16 mouse cellular contexts compared by ENCODE assay signal in the genomic region with DNA sequence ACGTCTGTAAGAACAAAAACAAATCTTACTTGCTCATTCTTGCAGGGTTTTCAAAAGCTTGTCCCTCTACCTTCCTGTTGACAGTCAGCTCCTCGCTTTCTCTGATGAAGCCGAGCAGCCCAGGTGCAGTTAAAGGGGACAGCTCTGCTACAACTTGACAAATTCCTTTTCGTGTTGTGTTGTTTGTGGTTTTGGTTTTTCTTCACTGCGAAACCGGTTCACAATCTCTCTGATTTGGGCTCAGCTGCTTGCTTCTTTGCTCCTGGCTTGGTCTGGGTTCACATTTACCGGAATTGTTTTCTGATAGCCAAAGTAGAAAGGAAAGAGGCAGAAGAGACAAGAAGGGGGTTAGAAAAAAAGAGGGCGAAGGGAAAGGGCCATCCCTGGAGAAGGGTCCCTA. TPM values are rescaled to one million over a fixed set of nuclear protein-coding genes. Genes with fewer than 3 reads are reported as not detected.
DNase-seq lines count a peak whose midpoint lies in the region; ATAC-seq and TF ChIP-seq lines count a peak whose summit lies in the region.
"Had no signal": no experiment of that assay in that cellular context is flagged by ENCODE, and none has a peak within 500 bp of the region (broad histone marks: within the 10 kb centered on the region; RNA-seq: fewer than 3 reads in every experiment).

No protein-coding gene starts in this region.

- H3K4me2 ChIP-seq in forebrain, postnatal 0 days (ENCODE audit: low read depth) = no peak overlapping the region; the same call in 1 of the 2 replicates
- H3K4me2 ChIP-seq in midbrain, embryonic 12.5 days (replicated peaks) = peak overlapping the region; percentile 78
- H3K4me2 ChIP-seq: embryonic facial prominence, embryonic 12.5 days; liver, embryonic 15.5 days had no signal

- H3K4me3 ChIP-seq in E14TG2a.4 (replicated peaks; ENCODE audit: low read length) = peak overlapping the region; percentile 79
- peak overlapping the region; percentile 37; the same call in 1 of the 2 replicates for H3K4me3 ChIP-seq in forebrain, postnatal 0 days (ENCODE audit: low read depth, low read length)
- peak overlapping the region; percentile 50 for H3K4me3 ChIP-seq in midbrain, embryonic 12.5 days
- H3K4me3 ChIP-seq: liver, embryonic 15.5 days had no signal

- TF ChIP-seq CTCF in E14TG2a.4 (conservative IDR thresholded peaks at IDR 0.05; ENCODE audit: low read length) = no peak
- no peak for TF ChIP-seq CTCF in forebrain, postnatal 0 days (IDR thresholded peaks at IDR 0.05; ENCODE audit: low read depth)

- peaks cover 53% of the 10 kb centered on the region for H3K4me1 ChIP-seq in E14TG2a.4 (replicated peaks; ENCODE audit: low read depth, low read length)
- H3K4me1 ChIP-seq in forebrain, postnatal 0 days (ENCODE audit: insufficient read depth) = peaks cover 4% of the 10 kb centered on the region; the same call in 1 of the 2 replicates
- H3K4me1 ChIP-seq in midbrain, embryonic 12.5 days = peaks cover 35% of the 10 kb centered on the region
- H3K4me1 ChIP-seq: liver, embryonic 15.5 days had no signal

- no peaks in the 10 kb centered on the region for H3K9me3 ChIP-seq in E14TG2a.4 (ENCODE audit: low read length)
- no peaks in the 10 kb centered on the region for H3K9me3 ChIP-seq in forebrain, postnatal 0 days (ENCODE audit: low read length)
- H3K9me3 ChIP-seq in midbrain, embryonic 12.5 days = no peaks in the 10 kb centered on the region
- H3K9me3 ChIP-seq: embryonic facial prominence, embryonic 12.5 days; liver, embryonic 15.5 days had no signal

- DNase-seq in embryo, embryonic 9.5 days (ENCODE audit: extremely low spot score) = peak; percentile 23
- DNase-seq in embryo, embryonic 11 days = no peak
- DNase-seq in forebrain, postnatal 0 days = peak; percentile 53
- no peak for DNase-seq in adipocyte (ENCODE audit: low spot score)
- no peak for DNase-seq in layer of hippocampus, postnatal 36 days
- DNase-seq in T-cell, adult 2 months (ENCODE audit: low spot score) = no peak
- DNase-seq: adrenal gland, adult 8-10 months; heart, postnatal 36 days; kidney, postnatal 25 days had no signal

- ATAC-seq in forebrain, postnatal 0 days = no peak
- ATAC-seq in midbrain, embryonic 12.5 days (ENCODE audit: low FRiP score, low read depth) = no peak

- no peaks in the 10 kb centered on the region for H3K36me3 ChIP-seq in E14TG2a.4 (ENCODE audit: insufficient read depth, low read length)
- H3K36me3 ChIP-seq in forebrain, postnatal 0 days (ENCODE audit: insufficient read depth) = no peaks in the 10 kb centered on the region
- no peaks in the 10 kb centered on the region for H3K36me3 ChIP-seq in midbrain, embryonic 12.5 days
- H3K36me3 ChIP-seq: embryonic facial prominence, embryonic 12.5 days; liver, embryonic 15.5 days had no signal

- H3K9ac ChIP-seq in forebrain, postnatal 0 days = no peak overlapping the region
- no peak overlapping the region for H3K9ac ChIP-seq in midbrain, embryonic 12.5 days (replicated peaks)
- H3K9ac ChIP-seq: embryonic facial prominence, embryonic 12.5 days; liver, embryonic 15.5 days had no signal

- 3% methylated on average over 8 of the region's 8 CpGs for WGBS in forebrain, postnatal 0 days
- 2% methylated on average over 8 of the region's 8 CpGs for WGBS in midbrain, embryonic 12.5 days

- H3K27ac ChIP-seq in forebrain, postnatal 0 days (ENCODE audit: low read depth, low read length) = no peak overlapping the region
- no peak overlapping the region for H3K27ac ChIP-seq in midbrain, embryonic 12.5 days (replicated peaks)
- H3K27ac ChIP-seq: embryonic facial prominence, embryonic 12.5 days; liver, embryonic 15.5 days; macrophage had no signal

- peaks cover 61% of the 10 kb centered on the region for H3K27me3 ChIP-seq in E14TG2a.4 (ENCODE audit: insufficient read depth, low read length)
- H3K27me3 ChIP-seq in forebrain, postnatal 0 days (ENCODE audit: insufficient read depth, low read length) = peaks cover 62% of the 10 kb centered on the region
- H3K27me3 ChIP-seq in midbrain, embryonic 12.5 days = peaks cover 73% of the 10 kb centered on the region

RNA-seq across cellular contexts. Expression of a gene that starts 2.1 kb away (rescaled TPM):
- total RNA-seq in forebrain, postnatal 0 days (2014; rRNA removed) = not detected in 2 replicates
- polyA plus RNA-seq in forebrain, postnatal 0 days (2015; fragmentation: Nextera tagmentation; extraction: Ambion mirVana) = not detected in 2 replicates
- 3.8 and 4.0 TPM in 2 replicates for polyA plus RNA-seq in midbrain, embryonic 12.5 days (2016; fragmentation: Nextera tagmentation; extraction: Ambion mirVana)
- not detected for total RNA-seq in layer of hippocampus, postnatal 36 days (2021)
- total RNA-seq: adrenal gland, adult 8-10 months; heart, postnatal 36 days; left cerebral cortex, adult 18-20 months; neutrophil, adult 5-6 weeks had no signal
- polyA plus RNA-seq: liver, embryonic 15.5 days; macrophage had no signal

Comparison
In these comparisons a context has a peak if more than half of its experiments do, and no peak if none do; other contexts are left out.
1. DNase-seq: peak in embryo, embryonic 9.5 days (single experiment) and forebrain, postnatal 0 days (single experiment); none in embryo, embryonic 11 days (single experiment), adipocyte (single experiment), layer of hippocampus, postnatal 36 days (0 of 2) and T-cell, adult 2 months (single experiment).
2. Peak in every context shown above with its lines, with median percentiles within 50 percentile points of each other: H3K4me3 ChIP-seq.